In the genomic region with DNA sequence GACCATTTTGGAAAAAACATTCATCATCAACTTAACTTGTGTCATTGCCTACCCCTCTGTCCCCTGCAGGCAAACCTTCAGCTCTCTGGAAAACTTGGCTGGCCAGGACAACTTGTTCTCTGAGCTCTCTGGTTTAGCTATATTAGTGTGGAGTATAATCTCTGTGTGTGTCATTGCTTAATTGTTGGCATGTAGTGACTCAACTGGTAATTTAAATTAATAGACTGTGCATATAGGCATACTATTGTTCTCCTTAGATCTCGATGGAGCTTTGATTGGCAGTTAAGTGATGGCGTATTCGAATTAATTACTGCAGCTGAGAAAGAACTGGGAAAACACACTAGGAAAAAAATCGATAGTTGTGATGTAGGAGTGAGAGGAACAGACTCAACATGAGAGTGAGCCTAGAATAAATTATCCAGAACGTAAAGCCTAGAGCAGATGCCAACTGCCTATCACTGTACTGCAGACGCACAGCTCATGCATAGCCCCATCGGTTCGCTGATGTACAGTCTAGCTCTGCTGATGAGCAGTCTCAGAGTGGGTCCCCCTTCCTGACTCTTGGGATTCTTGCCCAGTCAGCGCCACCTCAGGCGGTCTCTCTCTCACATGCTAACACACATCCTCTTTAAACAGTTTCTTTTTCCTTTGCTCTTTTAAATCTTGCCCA, we compare ENCODE assay signal across 12 mouse cellular contexts. TPM values are rescaled to one million over a fixed set of nuclear protein-coding genes. Genes with fewer than 3 reads are reported as not detected.
DNase-seq lines count a peak whose midpoint lies in the region; ATAC-seq and TF ChIP-seq lines count a peak whose summit lies in the region.
"Had no signal": no experiment of that assay in that cellular context is flagged by ENCODE, and none has a peak within 500 bp of the region (broad histone marks: within the 10 kb centered on the region; RNA-seq: fewer than 3 reads in every experiment).

No protein-coding gene starts in this region.

- 65% methylated on average over 10 of the region's 10 CpGs for WGBS in embryonic facial prominence, embryonic 15.5 days
- 43% methylated on average over 10 of the region's 10 CpGs for whole genome bisulfite sequencing in hindbrain, embryonic 13.5 days
- 70% methylated on average over 10 of the region's 10 CpGs for WGBS in neural tube, embryonic 12.5 days
- WGBS in lung, postnatal 0 days, result 78% methylated on average over 10 of the region's 10 CpGs

- no peak for TF ChIP-seq EP300 in lung, postnatal 0 days (IDR thresholded peaks at IDR 0.05)

- ATAC-seq in embryonic facial prominence, embryonic 15.5 days (ENCODE audit: insufficient number of reproducible peaks, low FRiP score, low TSS enrichment, low read depth), result peak; percentile 70; the same call in 1 of the 2 replicates
- ATAC-seq in hindbrain, embryonic 13.5 days (ENCODE audit: low FRiP score), result peak; percentile 78
- ATAC-seq in neural tube, embryonic 12.5 days (ENCODE audit: low FRiP score, low read depth), result peak; percentile 77
- ATAC-seq in lung, postnatal 0 days, result no peak

- H3K9ac ChIP-seq in embryonic facial prominence, embryonic 15.5 days, result no peak overlapping the region
- no peak overlapping the region for H3K9ac ChIP-seq in hindbrain, embryonic 13.5 days
- no peak overlapping the region for H3K9ac ChIP-seq in neural tube, embryonic 12.5 days
- H3K9ac ChIP-seq in lung, postnatal 0 days (replicated peaks; ENCODE audit: low read depth), result no peak overlapping the region

- peak; percentile 8 to 30 for DNase-seq in left cerebral cortex, postnatal 14 days (ENCODE audit: low spot score in 2 of 2)
- no peak for DNase-seq in left cerebral cortex, adult 18-20 months (ENCODE audit: low spot score in 2 of 2)
- no peak for DNase-seq in spleen, postnatal 36 days (ENCODE audit: low spot score in 2 of 2)
- no peak for DNase-seq in lung, postnatal 0 days (ENCODE audit: low spot score)
- DNase-seq in embryo, embryonic 11 days, result no peak
- DNase-seq: gastrocnemius, postnatal 10 days; heart, postnatal 36 days; right cerebral cortex, postnatal 4 days; thymus, adult 2 months had no signal

- intact Hi-C loops in left cerebral cortex, postnatal 14 days (cut with DNase I), result no loop called here

- no peaks in the 10 kb centered on the region for H3K36me3 ChIP-seq in embryonic facial prominence, embryonic 15.5 days
- no peaks in the 10 kb centered on the region for H3K36me3 ChIP-seq in hindbrain, embryonic 13.5 days
- no peaks in the 10 kb centered on the region for H3K36me3 ChIP-seq in neural tube, embryonic 12.5 days
- H3K36me3 ChIP-seq in lung, postnatal 0 days (ENCODE audit: insufficient read depth, low read length), result no peaks in the 10 kb centered on the region

- TF ChIP-seq CTCF in lung, postnatal 0 days (IDR thresholded peaks at IDR 0.05), result no peak

- H3K4me3 ChIP-seq in embryonic facial prominence, embryonic 15.5 days (replicated peaks), result no peak overlapping the region
- no peak overlapping the region for H3K4me3 ChIP-seq in hindbrain, embryonic 13.5 days
- no peak overlapping the region for H3K4me3 ChIP-seq in neural tube, embryonic 12.5 days
- no peak overlapping the region for H3K4me3 ChIP-seq in lung, postnatal 0 days (ENCODE audit: low read depth, low read length)

- peak overlapping the region; percentile 60 for H3K27ac ChIP-seq in embryonic facial prominence, embryonic 15.5 days (replicated peaks)
- H3K27ac ChIP-seq in hindbrain, embryonic 13.5 days, result 0 out of 2 replicates have a peak overlapping the region, but pooled peaks have one; percentile 49
- H3K27ac ChIP-seq in neural tube, embryonic 12.5 days, result no peak overlapping the region
- no peak overlapping the region for H3K27ac ChIP-seq in lung, postnatal 0 days (ENCODE audit: low read length)

- H3K9me3 ChIP-seq in embryonic facial prominence, embryonic 15.5 days (replicated peaks), result no peaks in the 10 kb centered on the region
- H3K9me3 ChIP-seq in hindbrain, embryonic 13.5 days, result no peaks in the 10 kb centered on the region
- no peaks in the 10 kb centered on the region for H3K9me3 ChIP-seq in neural tube, embryonic 12.5 days
- no peaks in the 10 kb centered on the region for H3K9me3 ChIP-seq in lung, postnatal 0 days (ENCODE audit: low read length)

- peaks cover 30% of the 10 kb centered on the region for H3K4me1 ChIP-seq in embryonic facial prominence, embryonic 15.5 days
- H3K4me1 ChIP-seq in hindbrain, embryonic 13.5 days (replicated peaks), result peaks cover 40% of the 10 kb centered on the region
- H3K4me1 ChIP-seq in neural tube, embryonic 12.5 days, result peaks cover 30% of the 10 kb centered on the region
- no peaks in the 10 kb centered on the region for H3K4me1 ChIP-seq in lung, postnatal 0 days (ENCODE audit: insufficient read depth, low read depth, low read length)

- H3K27me3 ChIP-seq in embryonic facial prominence, embryonic 15.5 days, result no peaks in the 10 kb centered on the region
- H3K27me3 ChIP-seq in hindbrain, embryonic 13.5 days, result no peaks in the 10 kb centered on the region
- no peaks in the 10 kb centered on the region for H3K27me3 ChIP-seq in neural tube, embryonic 12.5 days (replicated peaks)
- H3K27me3 ChIP-seq in lung, postnatal 0 days (replicated peaks; ENCODE audit: insufficient read depth, low read length), result no peaks in the 10 kb centered on the region

- no peak overlapping the region for H3K4me2 ChIP-seq in embryonic facial prominence, embryonic 15.5 days (replicated peaks)
- H3K4me2 ChIP-seq in hindbrain, embryonic 13.5 days, result no peak overlapping the region
- no peak overlapping the region for H3K4me2 ChIP-seq in neural tube, embryonic 12.5 days (replicated peaks)
- H3K4me2 ChIP-seq in lung, postnatal 0 days (replicated peaks; ENCODE audit: low read depth, low read length), result no peak overlapping the region

RNA-seq across cellular contexts. Expression of a gene that starts 35.7 kb away (rescaled TPM):
- 10 to 100 TPM; 22.1 to 23.0 TPM for total RNA-seq in left cerebral cortex, postnatal 14 days (2021)
- 10 to 100 TPM; 24.9 to 26.6 TPM for total RNA-seq in left cerebral cortex, adult 18-20 months (2021)
- polyA plus RNA-seq in embryonic facial prominence, embryonic 15.5 days (2015; fragmentation: Nextera tagmentation; extraction: Ambion mirVana), result 20.7 and 23.3 TPM in 2 replicates
- polyA plus RNA-seq in hindbrain, embryonic 13.5 days (2015; fragmentation: Nextera tagmentation; extraction: Ambion mirVana), result 9.5 and 10.5 TPM in 2 replicates
- 18.2 and 19.5 TPM in 2 replicates for polyA plus RNA-seq in neural tube, embryonic 12.5 days (2016; fragmentation: Nextera tagmentation; extraction: Ambion mirVana)
- polyA plus RNA-seq in lung, postnatal 0 days (2015; fragmentation: Nextera tagmentation; extraction: Ambion mirVana), result 1.8 and 1.9 TPM in 2 replicates

Comparison
In these comparisons a context has a peak if more than half of its experiments do, and no peak if none do; other contexts are left out.
1. DNase-seq: peak in left cerebral cortex, postnatal 14 days (2 of 2); none in left cerebral cortex, adult 18-20 months (0 of 2), spleen, postnatal 36 days (0 of 2), lung, postnatal 0 days (single experiment) and embryo, embryonic 11 days (single experiment).
2. H3K27ac ChIP-seq: peak in embryonic facial prominence, embryonic 15.5 days (single experiment) and hindbrain, embryonic 13.5 days (single experiment); none in neural tube, embryonic 12.5 days (single experiment) and lung, postnatal 0 days (single experiment).